Mouse (Mus musculus) limb, embryonic 15.5 days (tissue): ENCODE measurements around the gene Gm20931. TPM values are rescaled to one million over a fixed set of nuclear protein-coding genes. Genes with fewer than 3 reads are reported as not detected.
"Not testable (repeated sequence)": the region's sequence is repeated elsewhere in the genome, so short reads cannot be mapped to it uniquely, and the experiment has no call there.

Experiments
- ATAC-seq: fragments of 200-750 bp; cut with Nextera tagmentation; 2 replicates; pipeline ENCODE4 v1.8.0; 2017; ENCODE audit warnings: low read depth, moderate TSS enrichment; ENCODE audit not compliant: insufficient number of reproducible peaks, low FRiP score, low TSS enrichment
- H3K27ac ChIP-seq: fragments of 300-500 bp; sonication (generic); 2 replicates; pipeline ENCODE4 v1.5.1; 2015; ENCODE audit warnings: moderate library complexity, mild to moderate bottlenecking, inconsistent platforms
- H3K27me3 ChIP-seq: fragments of 300-500 bp; sonication (generic); 2 replicates; pipeline ENCODE4 v1.6.1; 2015; ENCODE audit warnings: inconsistent platforms
- H3K36me3 ChIP-seq: fragments of 300-500 bp; sonication (generic); 2 replicates; pipeline ENCODE4 v1.6.1; 2015; ENCODE audit warnings: inconsistent platforms
- H3K4me1 ChIP-seq: fragments of 300-500 bp; sonication (generic); 2 replicates; pipeline ENCODE4 v1.6.1; 2015; ENCODE audit warnings: inconsistent platforms
- H3K4me2 ChIP-seq: fragments of 300-500 bp; sonication (generic); 2 replicates; pipeline ENCODE4 v1.6.1; 2015; ENCODE audit warnings: mild to moderate bottlenecking, inconsistent platforms
- H3K4me3 ChIP-seq: fragments of 300-500 bp; sonication (generic); 2 replicates; pipeline ENCODE4 v1.5.1; 2015; ENCODE audit warnings: mild to moderate bottlenecking, inconsistent platforms
- H3K9ac ChIP-seq: fragments of 300-500 bp; sonication (generic); 2 replicates; pipeline ENCODE4 v1.6.1; 2015; ENCODE audit warnings: inconsistent platforms
- H3K9me3 ChIP-seq: fragments of 300-500 bp; sonication (generic); 2 replicates; pipeline ENCODE4 v1.6.1; 2016; ENCODE audit warnings: inconsistent platforms
- WGBS: fragments of 180-500 bp; shearing (Covaris S2); methylation state at CpG from one replicate; pipeline ENCODE4 v1.1.7; 2015; 5-methylcytosine and 5-hydroxymethylcytosine counted together
- polyA plus RNA-seq: library from polyadenylated mRNA; unstranded; fragments of >200 nt; fragmentation: Nextera tagmentation; extraction: Ambion mirVana; gene quantifications from 2 replicates; pipeline ENCODE4 v1.2.1, GENCODE M21; 2015

Gm20931 gene
- polyA plus RNA-seq = not detected in 2 replicates

DNA sequence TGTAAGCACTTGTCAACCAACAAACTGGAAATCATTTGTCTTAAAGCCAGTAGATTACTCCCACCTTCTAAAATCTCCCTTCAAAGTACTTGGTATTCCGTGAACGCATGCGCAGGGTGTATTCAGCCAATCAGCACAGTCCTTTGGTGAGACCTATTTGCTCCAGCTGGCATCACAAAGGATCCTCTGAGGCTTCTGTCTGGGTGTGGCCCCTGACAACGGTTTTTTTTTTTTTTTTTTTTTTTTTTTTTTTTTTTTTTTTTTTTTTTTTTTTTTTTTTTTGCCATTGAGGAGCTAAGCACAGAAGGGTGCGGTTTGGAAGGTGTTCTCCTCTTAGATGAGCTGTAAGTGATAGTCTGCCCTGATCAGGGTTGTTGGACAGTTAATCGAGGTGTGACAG is at the start of gene Gm20931:
TSS of gene Gm20931 (plus strand) at position 301 of the 400 bp plus-strand sequence.
- not testable (repeated sequence) for H3K27me3 ChIP-seq, H3K9me3 ChIP-seq, H3K4me1 ChIP-seq, H3K27ac ChIP-seq, H3K9ac ChIP-seq, H3K4me3 ChIP-seq, H3K36me3 ChIP-seq, H3K4me2 ChIP-seq, ATAC-seq
- WGBS = no CpG with 5 or more reads among the region's 6 CpGs
